Mouse (Mus musculus) hindbrain, embryonic 12.5 days (tissue): Measurements from ENCODE around the gene D230025D16Rik. TPM values are rescaled to one million over a fixed set of nuclear protein-coding genes. Genes with fewer than 3 reads are reported as not detected.
"Not testable (repeated sequence)": the region's sequence is repeated elsewhere in the genome, so short reads cannot be mapped to it uniquely, and the experiment has no call there.

ENCODE experiments used
- ATAC-seq: fragments of 200-750 bp; cut with Nextera tagmentation; 2 replicates; pipeline ENCODE4 v1.8.0; 2017; ENCODE audit warnings: moderate TSS enrichment; ENCODE audit not compliant: low FRiP score
- H3K27ac ChIP-seq: fragments of 300-500 bp; sonication (generic); 2 replicates; pipeline ENCODE4 v1.5.1; 2016; ENCODE audit warnings: mild to moderate bottlenecking
- H3K27me3 ChIP-seq: fragments of 300-500 bp; sonication (generic); 2 replicates; pipeline ENCODE4 v1.6.1; 2016; ENCODE audit warnings: mild to moderate bottlenecking
- H3K36me3 ChIP-seq: fragments of 300-500 bp; sonication (generic); 2 replicates; pipeline ENCODE4 v1.6.1; 2016; ENCODE audit warnings: mild to moderate bottlenecking
- H3K4me1 ChIP-seq: fragments of 300-500 bp; sonication (generic); 2 replicates; pipeline ENCODE4 v1.6.1; 2016
- H3K4me2 ChIP-seq: fragments of 300-500 bp; sonication (generic); replicated peaks from 2 replicates; pipeline ENCODE4 v1.6.1; 2016; ENCODE audit warnings: mild to moderate bottlenecking
- H3K4me3 ChIP-seq: fragments of 300-500 bp; sonication (generic); 2 replicates; pipeline ENCODE4 v1.5.1; 2016; ENCODE audit warnings: mild to moderate bottlenecking
- H3K9ac ChIP-seq: fragments of 300-500 bp; sonication (generic); 2 replicates; pipeline ENCODE4 v1.6.1; 2016; ENCODE audit warnings: mild to moderate bottlenecking, moderate library complexity
- H3K9me3 ChIP-seq: fragments of 300-500 bp; sonication (generic); replicated peaks from 2 replicates; pipeline ENCODE4 v1.6.1; 2016; ENCODE audit warnings: mild to moderate bottlenecking
- WGBS: fragments of 180-500 bp; shearing (Covaris S2); methylation state at CpG from one replicate; pipeline ENCODE4 v1.1.7; 2016; 5-methylcytosine and 5-hydroxymethylcytosine counted together
- polyA plus RNA-seq: library from polyadenylated mRNA; unstranded; fragments of >200 nt; fragmentation: Nextera tagmentation; extraction: Ambion mirVana; gene quantifications from 2 replicates; pipeline ENCODE4 v1.2.1, GENCODE M21; 2016

The D230025D16Rik gene
- 28.5 and 28.9 TPM in 2 replicates for polyA plus RNA-seq

GRCm38 (mm10) chr8:105224413-105225271 lies at the start of gene D230025D16Rik:
Gene D230025D16Rik (plus strand): TSS chr8:105225145.
- Histone ChIP-seq H3K27me3 (no peaks in the 10 kb centered on the region), H3K27ac (peak within 1 kb of the TSS; percentile 64), H3K4me2 (peak within 1 kb of the TSS; percentile 74), H3K36me3 (no peaks in the 10 kb centered on the region), H3K4me3 (peak within 1 kb of the TSS; percentile 90), H3K9ac (peak within 1 kb of the TSS; percentile 89), H3K9me3 (no peaks in the 10 kb centered on the region), H3K4me1 (peaks cover 17% of the 10 kb centered on the region)
- peak; percentile 96 for ATAC-seq
- 3% methylated on average over 34 of the region's 34 CpGs for WGBS

GRCm38 (mm10) chr8:105175287-105175686 lies 49.7 kb upstream of the D230025D16Rik start:
- not testable (repeated sequence) for H3K9ac ChIP-seq, H3K36me3 ChIP-seq, ATAC-seq, H3K4me2 ChIP-seq, H3K9me3 ChIP-seq, H3K27ac ChIP-seq, H3K4me1 ChIP-seq, H3K27me3 ChIP-seq, H3K4me3 ChIP-seq
- WGBS, result 96% methylated on average over 3 of the region's 3 CpGs

GRCm38 (mm10) chr8:105178211-105178800 lies 46.6 kb upstream of the D230025D16Rik start:
- H3K4me2 ChIP-seq, result no peak overlapping the region
- no peaks in the 10 kb centered on the region for H3K4me1 ChIP-seq
- ATAC-seq, result no peak
- 0 out of 2 replicates have a peak, but pooled peaks cover 7% of the 10 kb centered on the region for H3K36me3 ChIP-seq
- no peaks in the 10 kb centered on the region for H3K27me3 ChIP-seq
- WGBS, result 84% methylated on average over 6 of the region's 6 CpGs
- no peak overlapping the region for H3K4me3 ChIP-seq
- no peak overlapping the region for H3K27ac ChIP-seq
- no peaks in the 10 kb centered on the region for H3K9me3 ChIP-seq
- no peak overlapping the region for H3K9ac ChIP-seq

- Histone ChIP-seq H3K4me1 (no peaks in the 10 kb centered on the region; the same call in none of the 2 replicates), H3K9ac (no peak overlapping the region), H3K36me3 (0 out of 2 replicates have a peak, but pooled peaks cover 7% of the 10 kb centered on the region), H3K27me3 (no peaks in the 10 kb centered on the region), H3K4me3 (no peak overlapping the region), H3K4me2 (no peak overlapping the region), H3K27ac (no peak overlapping the region), H3K9me3 (no peaks in the 10 kb centered on the region)
- WGBS, result 82% methylated on average over 1 of the region's 1 CpGs
- ATAC-seq, result no peak
Measured at GRCm38 (mm10) chr8:105182201-105182600, 42.7 kb upstream of the D230025D16Rik start.

- Histone ChIP-seq H3K4me1 (no peaks in the 10 kb centered on the region; the same call in none of the 2 replicates), H3K36me3 (0 out of 2 replicates have a peak, but pooled peaks cover under 1% of the 10 kb centered on the region), H3K9me3 (no peaks in the 10 kb centered on the region), H3K4me2 (no peak overlapping the region), H3K9ac (no peak overlapping the region), H3K27me3 (no peaks in the 10 kb centered on the region), H3K27ac (no peak overlapping the region), H3K4me3 (no peak overlapping the region)
- WGBS, result 56% methylated on average over 1 of the region's 1 CpGs
- no peak for ATAC-seq
Measured at GRCm38 (mm10) chr8:105186467-105187005, 38.4 kb upstream of the D230025D16Rik start.

GRCm38 (mm10) chr8:105192182-105192581 lies 32.8 kb upstream of the D230025D16Rik start:
- Histone ChIP-seq H3K4me3 (no peak overlapping the region), H3K4me2 (no peak overlapping the region), H3K9me3 (no peaks in the 10 kb centered on the region), H3K4me1 (no peaks in the 10 kb centered on the region), H3K27me3 (no peaks in the 10 kb centered on the region), H3K9ac (no peak overlapping the region), H3K36me3 (peaks cover 23% of the 10 kb centered on the region), H3K27ac (no peak overlapping the region)
- 98% methylated on average over 5 of the region's 5 CpGs for WGBS
- ATAC-seq, result no peak

GRCm38 (mm10) chr8:105205748-105206147 lies 19.2 kb upstream of the D230025D16Rik start:
- H3K27me3 ChIP-seq, result no peaks in the 10 kb centered on the region
- no peaks in the 10 kb centered on the region for H3K4me1 ChIP-seq
- H3K9ac ChIP-seq, result no peak overlapping the region
- WGBS, result 87% methylated on average over 1 of the region's 1 CpGs
- H3K9me3 ChIP-seq, result no peaks in the 10 kb centered on the region
- H3K27ac ChIP-seq, result no peak overlapping the region
- no peak for ATAC-seq
- no peak overlapping the region for H3K4me3 ChIP-seq
- peaks cover 15% of the 10 kb centered on the region for H3K36me3 ChIP-seq
- no peak overlapping the region for H3K4me2 ChIP-seq

GRCm38 (mm10) chr8:105206766-105207275 lies 18.1 kb upstream of the D230025D16Rik start:
- no peaks in the 10 kb centered on the region for H3K27me3 ChIP-seq
- H3K4me2 ChIP-seq, result no peak overlapping the region
- ATAC-seq, result no peak
- no peaks in the 10 kb centered on the region for H3K9me3 ChIP-seq
- no peak overlapping the region for H3K27ac ChIP-seq
- 76% methylated on average over 7 of the region's 7 CpGs for WGBS
- H3K36me3 ChIP-seq, result peaks cover 12% of the 10 kb centered on the region
- H3K9ac ChIP-seq, result no peak overlapping the region
- H3K4me1 ChIP-seq, result no peaks in the 10 kb centered on the region
- H3K4me3 ChIP-seq, result no peak overlapping the region

GRCm38 (mm10) chr8:105207675-105208273 lies 17.2 kb upstream of the D230025D16Rik start:
- no peak overlapping the region for H3K4me2 ChIP-seq
- no peak overlapping the region for H3K4me3 ChIP-seq
- H3K9me3 ChIP-seq, result no peaks in the 10 kb centered on the region
- 97% methylated on average over 2 of the region's 2 CpGs for WGBS
- no peaks in the 10 kb centered on the region for H3K4me1 ChIP-seq
- H3K9ac ChIP-seq, result no peak overlapping the region
- no peak overlapping the region for H3K27ac ChIP-seq
- no peaks in the 10 kb centered on the region for H3K27me3 ChIP-seq
- no peak for ATAC-seq
- peaks cover 12% of the 10 kb centered on the region for H3K36me3 ChIP-seq

- no peak for ATAC-seq
- 50% methylated on average over 1 of the region's 1 CpGs for whole genome bisulfite sequencing
Measured at GRCm38 (mm10) chr8:105209153-105210110, 15.5 kb upstream of the D230025D16Rik start.

GRCm38 (mm10) chr8:105214104-105214503 lies 10.8 kb upstream of the D230025D16Rik start:
- Histone ChIP-seq H3K9me3 (no peaks in the 10 kb centered on the region), H3K4me2 (no peak overlapping the region), H3K9ac (no peak overlapping the region), H3K36me3 (0 out of 2 replicates have a peak, but pooled peaks cover 2% of the 10 kb centered on the region), H3K4me3 (no peak overlapping the region), H3K4me1 (no peaks in the 10 kb centered on the region), H3K27me3 (no peaks in the 10 kb centered on the region), H3K27ac (no peak overlapping the region)
- WGBS, result 90% methylated on average over 5 of the region's 5 CpGs
- ATAC-seq, result no peak

More at GRCm38 (mm10) chr8:105209153-105210110, 15.5 kb upstream of the D230025D16Rik start:
- H3K4me1 ChIP-seq, result no peaks in the 10 kb centered on the region
- no peak overlapping the region for H3K4me3 ChIP-seq
- H3K27ac ChIP-seq, result no peak overlapping the region
- no peaks in the 10 kb centered on the region for H3K9me3 ChIP-seq
- no peaks in the 10 kb centered on the region for H3K27me3 ChIP-seq
- peaks cover 4% of the 10 kb centered on the region for H3K36me3 ChIP-seq
- H3K9ac ChIP-seq, result no peak overlapping the region
- H3K4me2 ChIP-seq, result no peak overlapping the region
